Comparison of ENCODE assay signal across 8 mouse cellular contexts in the genomic region with DNA sequence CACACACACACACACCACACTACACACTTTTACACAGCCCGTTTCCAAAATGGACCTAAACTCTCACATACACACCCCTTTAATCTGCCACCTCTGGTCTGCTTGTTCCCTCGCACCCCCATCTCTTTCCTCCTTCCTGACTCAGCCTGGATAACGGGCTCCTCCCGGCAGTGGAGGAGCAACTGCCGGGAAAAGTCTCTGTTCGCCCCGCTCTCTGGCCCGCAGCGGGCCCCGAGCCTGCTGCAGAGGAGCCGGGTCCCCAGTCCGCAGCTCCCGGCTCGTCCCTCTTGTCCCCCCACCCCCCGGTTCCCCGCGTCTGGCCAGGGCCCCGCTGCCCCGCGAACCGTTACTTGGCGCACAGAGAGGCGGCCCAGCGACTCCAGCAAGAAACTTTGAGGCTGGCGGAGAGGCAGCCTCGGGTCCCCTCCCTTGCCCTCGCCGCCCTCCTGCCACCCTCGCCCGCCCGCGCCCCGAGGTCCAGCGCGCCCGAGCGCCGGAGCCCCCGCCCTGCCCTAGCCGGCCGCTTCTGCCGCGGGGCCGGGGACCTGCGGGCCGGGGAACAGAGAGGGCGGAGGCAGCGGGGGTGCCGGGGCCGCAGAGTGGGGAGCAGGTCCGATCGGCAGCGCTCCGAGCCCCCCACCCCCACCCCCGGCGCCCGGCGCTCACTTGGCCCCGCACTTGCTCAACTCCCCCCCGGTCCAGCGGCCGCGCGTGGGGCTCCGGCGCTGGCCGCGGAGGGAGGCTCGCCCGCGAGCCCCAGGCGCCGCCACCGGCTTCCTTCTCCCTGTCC. TPM values are rescaled to one million over a fixed set of nuclear protein-coding genes. Genes with fewer than 3 reads are reported as not detected.
DNase-seq lines count a peak whose midpoint lies in the region; ATAC-seq and TF ChIP-seq lines count a peak whose summit lies in the region.

No protein-coding gene starts in this region.

- H3K9ac ChIP-seq in embryonic facial prominence, embryonic 15.5 days = peak overlapping the region; percentile 78
- peak overlapping the region; percentile 99 for H3K9ac ChIP-seq in liver, embryonic 14.5 days (replicated peaks)

- H3K4me3 ChIP-seq in cerebellum, adult 2 months (replicated peaks; ENCODE audit: insufficient read depth, low read depth, low read length) = peak overlapping the region; percentile 45
- H3K4me3 ChIP-seq in embryonic facial prominence, embryonic 15.5 days (replicated peaks) = peak overlapping the region; percentile 66
- H3K4me3 ChIP-seq in liver, embryonic 14.5 days (ENCODE audit: insufficient read depth in 1 of 2, low read depth in 2 of 2, low read length in 2 of 2) = peak overlapping the region; percentile 97 to 98
- H3K4me3 ChIP-seq in spleen, adult 2 months (ENCODE audit: extremely low read depth, insufficient read depth, insufficient read length) = peak overlapping the region; percentile 89

- no peak overlapping the region; the same call in 1 of the 2 replicates for H3K27ac ChIP-seq in cerebellum, adult 2 months (ENCODE audit: insufficient read depth, low read length)
- peak overlapping the region; percentile 89 for H3K27ac ChIP-seq in embryonic facial prominence, embryonic 15.5 days (replicated peaks)
- H3K27ac ChIP-seq in liver, embryonic 14.5 days = peak overlapping the region; percentile 89
- peak overlapping the region; percentile 94 for H3K27ac ChIP-seq in spleen, adult 2 months (ENCODE audit: insufficient read depth, low read length)

- H3K4me1 ChIP-seq in cerebellum, adult 2 months (ENCODE audit: control insufficient read depth, insufficient read depth, low read length) = no peaks in the 10 kb centered on the region
- H3K4me1 ChIP-seq in embryonic facial prominence, embryonic 15.5 days = peaks cover 11% of the 10 kb centered on the region
- H3K4me1 ChIP-seq in liver, embryonic 14.5 days (replicated peaks; ENCODE audit: control insufficient read depth in 2 of 2, insufficient read depth in 2 of 2, low read length in 1 of 2) = peaks cover 10 to 21% of the 10 kb centered on the region in 2 experiments
- H3K4me1 ChIP-seq in spleen, adult 2 months (ENCODE audit: control insufficient read depth, insufficient read depth, insufficient read length) = peaks cover 4% of the 10 kb centered on the region; the same call in 1 of the 2 replicates

- peaks cover 20% of the 10 kb centered on the region; the same call in 1 of the 2 replicates for H3K27me3 ChIP-seq in cerebellum, adult 2 months (ENCODE audit: control insufficient read depth, insufficient read depth, low read length)
- H3K27me3 ChIP-seq in embryonic facial prominence, embryonic 15.5 days = peaks cover 4% of the 10 kb centered on the region; the same call in 1 of the 2 replicates
- no peaks in the 10 kb centered on the region for H3K27me3 ChIP-seq in liver, embryonic 14.5 days (ENCODE audit: control insufficient read depth, insufficient read depth, low read length)
- H3K27me3 ChIP-seq in spleen, adult 2 months (ENCODE audit: control insufficient read depth, insufficient read depth, low read length) = no peaks in the 10 kb centered on the region

- no peaks in the 10 kb centered on the region for H3K9me3 ChIP-seq in embryonic facial prominence, embryonic 15.5 days (replicated peaks)
- H3K9me3 ChIP-seq in liver, embryonic 14.5 days (ENCODE audit: control insufficient read depth, low read length) = no peaks in the 10 kb centered on the region

- under 1% methylated on average over 73 of the region's 74 CpGs for WGBS in cerebellum, adult 2 months
- WGBS in embryonic facial prominence, embryonic 15.5 days = under 1% methylated on average over 63 of the region's 74 CpGs
- under 1% methylated on average over 73 of the region's 74 CpGs for WGBS in liver, embryonic 14.5 days (ENCODE audit: insufficient replicate concordance)
- WGBS in spleen, adult 2 months = 1% methylated on average over 65 of the region's 74 CpGs

- peak overlapping the region; percentile 54 for H3K4me2 ChIP-seq in embryonic facial prominence, embryonic 15.5 days (replicated peaks)
- H3K4me2 ChIP-seq in liver, embryonic 14.5 days (ENCODE audit: low read depth) = peak overlapping the region; percentile 100

- ATAC-seq in embryonic facial prominence, embryonic 15.5 days (ENCODE audit: insufficient number of reproducible peaks, low FRiP score, low TSS enrichment, low read depth) = peak; percentile 30; the same call in 1 of the 2 replicates
- ATAC-seq in liver, embryonic 14.5 days (ENCODE audit: insufficient read depth) = peak; percentile 66

- TF ChIP-seq EP300 in liver, embryonic 14.5 days (IDR thresholded peaks at IDR 0.05; ENCODE audit: low read depth) = no peak

- no peak for TF ChIP-seq POLR2A in cerebellum, adult 2 months (IDR thresholded peaks at IDR 0.05; ENCODE audit: borderline replicate concordance, insufficient read depth, low read length)
- no peak for TF ChIP-seq POLR2A in spleen, adult 2 months (IDR thresholded peaks at IDR 0.05; ENCODE audit: low read depth, low read length)

- no peaks in the 10 kb centered on the region for H3K36me3 ChIP-seq in embryonic facial prominence, embryonic 15.5 days
- no peaks in the 10 kb centered on the region; the same call in 1 of the 2 replicates for H3K36me3 ChIP-seq in liver, embryonic 14.5 days (replicated peaks; ENCODE audit: control insufficient read depth, insufficient read depth, low read depth)
- H3K36me3 ChIP-seq in spleen, adult 2 months (ENCODE audit: control insufficient read depth, insufficient read depth, low read length) = peaks cover 3% of the 10 kb centered on the region; the same call in 1 of the 2 replicates

- intact Hi-C loops in heart, postnatal 36 days (cut with DNase I) = loop anchor here (5.0 kb wide), 2 partner anchors 87 to 122 kb away; no protein-coding TSS in a partner anchor

- peak in 1 of 2 experiments; percentile 31 for DNase-seq in cerebellum, adult 2 months
- no peak for DNase-seq in cerebellum, postnatal 36 days
- peak; percentile 46 for DNase-seq in ES-CJ7 (ENCODE audit: low read depth, low spot score)
- DNase-seq in heart, postnatal 36 days = peak; percentile 51 to 77
- no peak for DNase-seq in liver, embryonic 14.5 days (ENCODE audit: low read depth in 3 of 3, low spot score in 3 of 3)
- DNase-seq in spleen, adult 2 months (ENCODE audit: low read depth in 1 of 2, low spot score in 2 of 2) = peak in 1 of 2 experiments; percentile 26
- no peak for DNase-seq in cerebellum, adult 9-11 months

- no peak for TF ChIP-seq CTCF in cerebellum, adult 2 months (IDR thresholded peaks at IDR 0.05; ENCODE audit: borderline replicate concordance, insufficient read depth, low read depth, low read length)
- no peak for TF ChIP-seq CTCF in liver, embryonic 14.5 days (IDR thresholded peaks at IDR 0.05; ENCODE audit: low read depth)
- TF ChIP-seq CTCF in spleen, adult 2 months (IDR thresholded peaks at IDR 0.05; ENCODE audit: extremely low read depth, insufficient read depth, insufficient read length, insufficient replicate concordance) = no peak

RNA-seq across cellular contexts. Expression of gene Zeb2, which starts 7.8 kb away (rescaled TPM):
- polyA plus RNA-seq in cerebellum, adult 2 months (2012; rRNA removed) = 35.8 and 40.5 TPM in 2 replicates
- polyA plus RNA-seq in embryonic facial prominence, embryonic 15.5 days (2015; fragmentation: Nextera tagmentation; extraction: Ambion mirVana) = 69.8 and 71.2 TPM in 2 replicates
- total RNA-seq in heart, postnatal 36 days (2021) = 10 to 100 TPM; 53.1 to 54.2 TPM
- polyA plus RNA-seq in liver, embryonic 14.5 days (2012; rRNA removed) = 3.9 and 5.7 TPM in 2 replicates
- polyA plus RNA-seq in liver, embryonic 14.5 days (2014; fragmentation: Nextera tagmentation; extraction: Ambion mirVana) = 9.9 and 11.4 TPM in 2 replicates
- 18.4 and 19.0 TPM in 2 replicates for polyA plus RNA-seq in spleen, adult 2 months (2012; rRNA removed)

Comparison
In these comparisons a context has a peak if more than half of its experiments do, and no peak if none do; other contexts are left out.
1. DNase-seq: peak in ES-CJ7 (single experiment) and heart, postnatal 36 days (2 of 2); none in cerebellum, postnatal 36 days (0 of 2), liver, embryonic 14.5 days (0 of 3) and cerebellum, adult 9-11 months (single experiment).
2. H3K4me3 ChIP-seq: peak in every context shown above with its lines; median percentile 98 in liver, embryonic 14.5 days; 89 in spleen, adult 2 months; 66 in embryonic facial prominence, embryonic 15.5 days; 45 in cerebellum, adult 2 months.